Mouse (Mus musculus) stomach, embryonic 16.5 days (tissue): ENCODE measurements around the gene Fancf. TPM values are rescaled to one million over a fixed set of nuclear protein-coding genes. Genes with fewer than 3 reads are reported as not detected.

Source experiments
- ATAC-seq: fragments of 200-750 bp; cut with Nextera tagmentation; 2 replicates; pipeline ENCODE4 v1.8.0; 2017; ENCODE audit warnings: moderate number of reproducible peaks, moderate TSS enrichment; ENCODE audit not compliant: insufficient read depth, low FRiP score
- H3K27ac ChIP-seq: fragments of 300-500 bp; sonication (generic); 2 replicates; pipeline ENCODE4 v1.5.1; 2014; ENCODE audit warnings: low read length
- H3K27me3 ChIP-seq: fragments of 300-500 bp; sonication (generic); 2 replicates; pipeline ENCODE4 v1.6.1; 2014; ENCODE audit warnings: low read length, control low read depth, mixed read lengths; ENCODE audit not compliant: control insufficient read depth, insufficient read depth
- H3K36me3 ChIP-seq: fragments of 300-500 bp; sonication (generic); 2 replicates; pipeline ENCODE4 v1.6.1; 2014; ENCODE audit warnings: low read length; ENCODE audit not compliant: control insufficient read depth, insufficient read depth
- H3K4me1 ChIP-seq: fragments of 300-500 bp; sonication (generic); 2 replicates; pipeline ENCODE4 v1.6.1; 2014; ENCODE audit warnings: low read length, control low read depth, mixed read lengths; ENCODE audit not compliant: control insufficient read depth, insufficient read depth
- H3K4me2 ChIP-seq: fragments of 300-500 bp; sonication (generic); 2 replicates; pipeline ENCODE4 v1.6.1; 2014; ENCODE audit warnings: low read depth, low read length, mixed read lengths
- H3K4me3 ChIP-seq: fragments of 300-500 bp; sonication (generic); replicated peaks from 2 replicates; pipeline ENCODE4 v1.5.1; 2014; ENCODE audit warnings: mild to moderate bottlenecking, low read length
- H3K9ac ChIP-seq: fragments of 300-500 bp; sonication (generic); 2 replicates; pipeline ENCODE4 v1.6.1; 2014; ENCODE audit warnings: low read length
- H3K9me3 ChIP-seq: fragments of 300-500 bp; sonication (generic); replicated peaks from 2 replicates; pipeline ENCODE4 v1.6.1; 2016; ENCODE audit warnings: low read length, control low read depth; ENCODE audit not compliant: control insufficient read depth
- WGBS: fragments of 180-500 bp; shearing (Covaris S2); extraction: QIAGEN DNeasy Blood & Tissue Kit; methylation state at CpG from one replicate; pipeline ENCODE4 v1.1.7; 2014; 5-methylcytosine and 5-hydroxymethylcytosine counted together
- polyA plus RNA-seq: library from polyadenylated mRNA; unstranded; fragments of >200 nt; fragmentation: Nextera tagmentation; extraction: Ambion mirVana; gene quantifications from 2 replicates; pipeline ENCODE4 v1.2.1, GENCODE M21; 2015

Gene Fancf
- polyA plus RNA-seq, 1 experiment from 2014 or later = 1.6 TPM

DNA sequence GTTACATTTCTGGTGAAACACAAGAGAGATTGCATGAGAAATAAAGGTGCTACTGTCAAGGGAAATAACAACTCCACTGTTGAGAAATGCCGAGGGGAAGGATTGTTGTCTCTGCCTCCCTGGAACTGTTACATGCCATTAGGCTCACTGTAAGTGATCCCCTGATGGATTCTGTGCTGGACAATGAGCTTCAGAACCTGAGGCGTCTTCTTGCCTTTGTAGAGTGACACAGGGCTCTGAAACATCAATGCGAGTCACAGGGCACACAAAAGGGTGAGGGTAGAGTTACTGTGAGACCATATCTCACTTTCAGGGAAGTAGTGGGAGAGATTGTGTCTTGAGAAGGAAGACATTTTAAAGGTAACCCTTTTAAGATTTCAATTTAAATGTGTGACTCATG, 23.3 kb upstream of the Fancf start:
- ATAC-seq = no peak
- H3K27ac ChIP-seq = no peak overlapping the region
- H3K4me3 ChIP-seq = no peak overlapping the region
- no peaks in the 10 kb centered on the region for H3K9me3 ChIP-seq
- WGBS = 66% methylated on average over 3 of the region's 3 CpGs
- H3K27me3 ChIP-seq = no peaks in the 10 kb centered on the region
- H3K4me1 ChIP-seq = no peaks in the 10 kb centered on the region
- no peak overlapping the region for H3K9ac ChIP-seq
- H3K4me2 ChIP-seq = no peak overlapping the region
- no peaks in the 10 kb centered on the region for H3K36me3 ChIP-seq

GRCm38 (mm10) chr7:51880121-51880520, 18.1 kb upstream of the Fancf start:
- Histone ChIP-seq H3K9ac (no peak overlapping the region), H3K4me1 (peaks cover 4% of the 10 kb centered on the region), H3K36me3 (no peaks in the 10 kb centered on the region), H3K4me3 (no peak overlapping the region), H3K4me2 (no peak overlapping the region), H3K9me3 (no peaks in the 10 kb centered on the region), H3K27ac (no peak overlapping the region), H3K27me3 (no peaks in the 10 kb centered on the region)
- no peak for ATAC-seq
- WGBS = 79% methylated on average over 4 of the region's 4 CpGs

DNA sequence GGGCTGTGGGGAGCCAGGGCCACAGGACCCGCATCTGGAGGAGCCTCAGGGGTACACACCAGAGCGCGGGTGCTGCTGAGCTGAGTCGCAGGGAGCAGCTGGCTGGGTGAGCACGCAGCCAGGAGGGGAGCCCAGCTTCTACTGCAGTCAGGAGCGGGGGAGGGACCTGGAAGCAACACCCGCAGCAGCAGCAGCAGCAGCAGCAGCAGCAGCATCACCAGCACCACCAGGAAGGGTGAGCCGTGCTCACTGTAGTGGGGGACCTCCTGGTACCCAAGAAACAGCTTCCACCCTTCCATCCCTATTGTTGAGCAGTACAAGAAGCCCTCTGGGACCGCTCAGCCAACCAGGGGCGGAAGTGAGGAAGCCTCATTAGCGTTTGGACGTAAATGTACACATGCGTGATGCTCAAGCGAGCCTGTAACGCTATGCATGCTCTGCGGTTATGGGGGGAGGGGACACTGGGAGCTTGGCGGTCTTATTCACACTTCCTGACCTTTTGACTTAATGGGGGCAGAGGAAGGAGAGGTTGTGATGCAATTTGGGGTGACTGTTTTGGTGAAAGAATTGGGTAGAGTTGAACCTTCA, 17.2 kb upstream of the Fancf start:
- Histone ChIP-seq H3K27me3 (no peaks in the 10 kb centered on the region), H3K36me3 (no peaks in the 10 kb centered on the region), H3K4me1 (peaks cover 4% of the 10 kb centered on the region), H3K9ac (peak overlapping the region; percentile 74), H3K27ac (peak overlapping the region; percentile 84), H3K9me3 (no peaks in the 10 kb centered on the region), H3K4me2 (peak overlapping the region; percentile 78), H3K4me3 (peak overlapping the region; percentile 53)
- peak; percentile 95 for ATAC-seq
- under 1% methylated on average over 17 of the region's 17 CpGs for WGBS

DNA sequence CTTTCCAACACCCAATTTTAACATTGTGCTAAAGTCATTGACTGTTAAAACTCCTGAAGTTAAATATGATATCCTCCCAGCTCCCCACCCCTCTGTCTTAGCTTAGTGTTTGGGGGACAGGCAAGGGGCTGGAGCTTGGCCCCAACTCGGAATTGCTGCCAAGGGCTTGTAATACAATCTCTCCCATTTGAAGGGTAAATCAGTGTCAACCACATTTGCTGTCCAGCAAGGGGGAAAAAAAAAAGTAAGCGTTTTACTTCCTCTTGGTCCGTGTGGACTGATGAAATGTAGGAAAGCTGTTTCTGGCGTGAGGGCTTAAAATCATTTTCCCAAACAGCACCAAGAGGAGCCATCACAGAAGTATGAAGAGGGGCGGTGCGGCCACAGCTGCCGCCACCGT, 16.7 kb upstream of the Fancf start:
- Histone ChIP-seq H3K27ac (peak overlapping the region; percentile 84), H3K9me3 (no peaks in the 10 kb centered on the region), H3K4me2 (peak overlapping the region; percentile 78), H3K27me3 (no peaks in the 10 kb centered on the region), H3K9ac (peak overlapping the region; percentile 74), H3K4me3 (peak overlapping the region; percentile 53), H3K4me1 (peaks cover 4% of the 10 kb centered on the region), H3K36me3 (no peaks in the 10 kb centered on the region)
- 3% methylated on average over 8 of the region's 8 CpGs for WGBS
- ATAC-seq = peak; percentile 52; the same call in 1 of the 2 replicates

GRCm38 (mm10) chr7:51876316-51876715, 14.2 kb upstream of the Fancf start:
- peaks cover 4% of the 10 kb centered on the region for H3K4me1 ChIP-seq
- H3K27ac ChIP-seq = no peak overlapping the region
- no peak overlapping the region for H3K9ac ChIP-seq
- no peak for ATAC-seq
- no peak overlapping the region for H3K4me3 ChIP-seq
- no peak overlapping the region for H3K4me2 ChIP-seq
- H3K36me3 ChIP-seq = no peaks in the 10 kb centered on the region
- H3K9me3 ChIP-seq = no peaks in the 10 kb centered on the region
- H3K27me3 ChIP-seq = no peaks in the 10 kb centered on the region

DNA sequence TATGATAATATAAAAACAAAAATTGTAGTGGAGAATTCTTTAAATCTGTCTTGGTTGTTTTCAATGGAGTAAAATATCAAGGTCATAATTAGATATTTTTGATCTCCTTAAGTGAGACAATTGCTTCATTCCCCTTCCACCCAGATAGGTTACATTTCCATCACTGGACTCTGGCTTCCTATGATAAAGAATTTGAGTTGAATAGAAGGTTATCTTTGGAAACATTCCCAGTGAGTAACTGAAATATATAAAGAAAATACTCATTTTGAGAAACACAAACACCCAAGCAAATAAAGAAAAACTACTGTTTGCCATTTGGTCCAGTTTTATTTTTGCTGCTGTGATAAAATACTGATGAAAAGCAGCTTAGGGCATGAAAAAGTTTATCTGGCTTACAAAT, 10.5 kb upstream of the Fancf start:
- no peaks in the 10 kb centered on the region for H3K4me1 ChIP-seq
- no peak for ATAC-seq
- H3K4me2 ChIP-seq = no peak overlapping the region
- H3K4me3 ChIP-seq = no peak overlapping the region
- no peak overlapping the region for H3K9ac ChIP-seq
- no peaks in the 10 kb centered on the region for H3K27me3 ChIP-seq
- H3K9me3 ChIP-seq = no peaks in the 10 kb centered on the region
- no peak overlapping the region for H3K27ac ChIP-seq
- no peaks in the 10 kb centered on the region for H3K36me3 ChIP-seq

- Histone ChIP-seq H3K27me3 (no peaks in the 10 kb centered on the region), H3K4me3 (no peak overlapping the region), H3K4me1 (no peaks in the 10 kb centered on the region), H3K9ac (no peak overlapping the region), H3K36me3 (no peaks in the 10 kb centered on the region), H3K9me3 (no peaks in the 10 kb centered on the region), H3K27ac (no peak overlapping the region), H3K4me2 (no peak overlapping the region)
- 70% methylated on average over 1 of the region's 1 CpGs for WGBS
- ATAC-seq = no peak
Observed at GRCm38 (mm10) chr7:51872041-51872440, 10.0 kb upstream of the Fancf start.

GRCm38 (mm10) chr7:51867983-51868382, 5.9 kb upstream of the Fancf start:
- no peak for ATAC-seq
- Histone ChIP-seq H3K9ac (no peak overlapping the region), H3K4me3 (no peak overlapping the region), H3K27me3 (no peaks in the 10 kb centered on the region), H3K9me3 (no peaks in the 10 kb centered on the region), H3K4me2 (no peak overlapping the region), H3K4me1 (no peaks in the 10 kb centered on the region; the same call in 1 of the 2 replicates), H3K36me3 (no peaks in the 10 kb centered on the region), H3K27ac (no peak overlapping the region)
- WGBS = 86% methylated on average over 1 of the region's 1 CpGs

DNA sequence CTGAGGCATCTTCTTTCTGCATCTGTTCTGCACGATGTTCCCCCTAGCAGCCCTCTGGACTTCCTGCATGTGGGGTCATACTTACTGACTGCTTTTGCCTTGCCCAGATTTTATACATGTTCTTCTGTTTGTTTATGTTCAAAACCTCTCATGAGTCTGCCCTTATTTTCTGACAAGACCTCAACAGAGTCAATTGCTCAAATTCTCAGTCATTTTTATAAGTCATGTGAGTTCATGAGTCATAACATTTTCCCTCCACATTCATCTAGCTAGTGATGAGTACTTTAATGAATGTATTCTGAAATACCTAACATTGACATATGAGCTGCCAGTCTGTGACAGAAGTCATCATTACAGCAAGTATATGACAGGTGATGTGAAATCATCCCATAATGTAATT, 3.3 kb upstream of the Fancf start:
- no peaks in the 10 kb centered on the region for H3K27me3 ChIP-seq
- no peaks in the 10 kb centered on the region for H3K9me3 ChIP-seq
- no peaks in the 10 kb centered on the region; the same call in 1 of the 2 replicates for H3K36me3 ChIP-seq
- H3K9ac ChIP-seq = no peak overlapping the region
- no peak overlapping the region for H3K27ac ChIP-seq
- no peak overlapping the region for H3K4me2 ChIP-seq
- WGBS = 60% methylated on average over 1 of the region's 1 CpGs
- ATAC-seq = no peak
- H3K4me3 ChIP-seq = no peak overlapping the region
- H3K4me1 ChIP-seq = peaks cover 5% of the 10 kb centered on the region
